Mouse (Mus musculus): ENCODE data around the gene Dock9.

DNA sequence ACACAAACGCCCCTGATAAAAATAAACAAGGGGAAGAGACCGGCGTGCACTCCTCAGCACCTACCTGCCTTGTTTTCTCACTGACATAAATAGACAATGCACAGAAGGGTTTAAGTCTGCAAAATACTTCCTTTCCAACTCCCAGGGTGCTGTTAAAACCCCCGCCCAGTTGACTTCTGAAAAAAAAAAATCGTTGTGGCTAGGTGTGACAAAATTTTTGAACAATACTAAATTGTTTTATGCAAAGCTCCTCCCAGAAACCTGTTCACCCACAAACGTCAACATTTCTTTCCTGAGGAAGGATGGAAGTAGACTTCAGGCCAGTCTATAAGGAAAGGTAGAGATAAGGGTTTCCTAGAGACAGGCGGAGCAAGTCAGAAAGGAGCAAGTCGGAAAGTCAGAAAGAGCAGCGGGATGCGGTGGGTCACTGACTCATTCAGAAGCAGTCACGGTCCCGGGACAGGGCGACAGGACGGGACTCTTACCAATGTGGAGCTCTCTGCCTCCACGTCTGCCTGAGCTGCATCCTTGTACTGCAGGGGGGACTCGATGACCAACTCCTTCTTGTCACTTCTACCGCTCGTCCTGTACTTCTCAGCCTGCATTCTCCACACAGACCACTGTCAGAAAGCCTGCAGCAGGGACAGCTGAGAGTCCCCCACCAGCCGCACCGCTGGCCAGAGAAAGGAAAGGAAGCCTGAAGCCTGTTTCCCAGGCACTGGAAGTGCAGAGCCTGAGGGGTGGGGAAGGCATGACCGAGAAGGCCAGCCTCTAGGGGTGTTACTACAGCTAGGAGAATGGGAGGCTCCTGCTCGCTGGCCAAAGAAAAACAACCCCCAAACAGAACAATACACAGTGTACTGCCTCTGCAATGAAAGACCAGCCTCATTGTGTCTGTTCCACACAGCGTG lies 99.7 kb downstream of the Dock9 start:
- no peak for TF ChIP-seq CTCF (IDR thresholded peaks at IDR 0.05; ENCODE audit: control insufficient read depth, insufficient read depth, low read length)
- TF ChIP-seq POLR2A (IDR thresholded peaks at IDR 0.05; ENCODE audit: borderline replicate concordance, control insufficient read depth, low read depth, low read length): no peak
